Mouse (Mus musculus): Measurements from ENCODE around the gene Scrn3.
A peak's percentile ranks its signal among the peaks of the same experiment; 100 is the strongest.

Scrn3 gene

GRCm38 (mm10) chr2:73317426-73317825, 5.0 kb downstream of the Scrn3 start:
- DNase-seq (ENCODE audit: low spot score), result no peak

GRCm38 (mm10) chr2:73319218-73319617, 6.8 kb downstream of the Scrn3 start:
- no peak for DNase-seq (ENCODE audit: low spot score)

GRCm38 (mm10) chr2:73322991-73323390, 10.6 kb downstream of the Scrn3 start:
- no peak for DNase-seq (ENCODE audit: low spot score)

DNA sequence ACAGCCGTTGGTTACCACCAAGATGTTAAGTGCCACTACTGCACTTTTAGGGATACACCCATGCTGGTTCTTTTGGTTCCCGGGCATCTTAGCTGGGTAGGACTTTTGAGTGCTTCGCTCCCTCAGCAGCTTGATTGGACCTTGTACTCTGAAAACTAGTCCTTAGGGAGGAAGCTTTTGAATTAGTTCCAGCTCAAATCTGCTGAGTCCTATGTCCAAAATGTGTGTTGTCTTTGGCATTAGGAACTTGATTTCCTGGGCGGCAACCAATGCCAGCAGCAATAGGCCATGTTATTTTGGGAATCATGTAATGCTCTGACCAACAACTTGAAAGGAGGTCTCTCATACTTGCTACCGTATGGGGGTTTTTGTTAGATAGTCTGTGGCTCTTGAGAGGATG, 13.5 kb downstream of the Scrn3 start:
- DNase-seq (ENCODE audit: low spot score), result no peak

DNA sequence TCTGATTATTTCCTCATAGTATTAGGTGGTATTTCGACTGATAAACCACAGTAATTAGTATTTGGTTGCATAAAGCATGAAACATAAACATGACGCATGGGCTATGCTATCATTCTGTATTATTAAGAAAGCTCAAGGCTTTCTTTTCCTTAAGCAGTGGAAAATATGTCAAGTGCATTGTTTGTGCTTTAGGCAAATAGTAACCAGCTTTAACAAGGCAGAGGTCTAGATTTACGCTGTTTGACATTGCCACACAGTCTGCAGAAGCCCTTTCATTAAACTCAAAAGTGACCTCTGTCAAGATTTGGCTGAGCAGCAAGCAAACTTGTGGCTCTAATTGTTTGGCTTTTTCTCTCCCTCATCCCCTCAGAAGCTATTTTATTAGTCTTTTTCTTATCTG, 23.5 kb downstream of the Scrn3 start:
- DNase-seq (ENCODE audit: low spot score), result no peak

GRCm38 (mm10) chr2:73338415-73338814, 26.0 kb downstream of the Scrn3 start:
- no peak for DNase-seq (ENCODE audit: low spot score)

DNA sequence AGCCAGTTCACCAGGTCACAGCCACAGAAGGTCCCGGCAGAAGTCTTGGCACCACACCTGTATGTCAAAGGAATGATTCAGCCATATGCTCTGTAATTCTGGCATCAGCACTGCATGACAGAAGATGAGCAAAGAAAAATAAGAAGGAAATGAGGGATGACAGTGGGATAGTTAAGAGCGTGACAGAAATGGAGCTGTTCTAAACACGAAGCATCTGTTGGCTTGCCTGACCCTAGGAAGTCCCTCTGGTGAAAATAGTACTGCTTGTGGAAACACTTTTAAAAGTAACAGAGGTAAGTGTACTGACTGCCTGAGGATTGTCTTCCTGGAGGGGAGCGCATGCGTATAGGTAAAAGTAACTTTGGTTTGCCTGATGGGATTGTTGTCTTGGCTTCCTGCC, 31.3 kb downstream of the Scrn3 start:
- DNase-seq (ENCODE audit: low spot score), result no peak

- DNase-seq (ENCODE audit: low spot score), result no peak
Measured at GRCm38 (mm10) chr2:73345204-73345603, 32.8 kb downstream of the Scrn3 start.

- DNase-seq (ENCODE audit: low spot score), result peak; percentile 34
Measured at GRCm38 (mm10) chr2:73346345-73347086, 34.1 kb downstream of the Scrn3 start.

GRCm38 (mm10) chr2:73347136-73347535, 34.7 kb downstream of the Scrn3 start:
- DNase-seq (ENCODE audit: low spot score), result no peak

DNA sequence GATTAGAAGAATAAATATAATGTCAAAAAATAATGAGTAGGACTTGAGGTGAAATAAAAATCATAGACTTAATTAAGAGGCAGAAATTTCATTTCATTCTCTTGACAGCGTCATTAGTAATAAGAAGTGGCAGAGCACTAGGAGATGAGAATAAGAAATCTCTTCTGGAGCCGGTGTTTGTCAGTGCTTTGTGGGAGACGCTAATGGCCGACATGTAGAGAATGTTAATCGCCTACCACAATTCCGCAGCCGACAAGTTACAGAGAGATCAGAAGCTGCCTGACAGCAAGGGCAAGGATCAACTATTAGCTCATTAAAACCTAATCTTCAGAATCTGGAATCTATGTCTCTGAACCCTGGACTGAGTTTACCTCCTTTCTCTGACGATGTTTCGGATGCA, 35.4 kb downstream of the Scrn3 start:
- DNase-seq (ENCODE audit: low spot score), result no peak

- DNase-seq (ENCODE audit: low spot score), result no peak
Measured at GRCm38 (mm10) chr2:73348221-73348620, 35.8 kb downstream of the Scrn3 start.

DNA sequence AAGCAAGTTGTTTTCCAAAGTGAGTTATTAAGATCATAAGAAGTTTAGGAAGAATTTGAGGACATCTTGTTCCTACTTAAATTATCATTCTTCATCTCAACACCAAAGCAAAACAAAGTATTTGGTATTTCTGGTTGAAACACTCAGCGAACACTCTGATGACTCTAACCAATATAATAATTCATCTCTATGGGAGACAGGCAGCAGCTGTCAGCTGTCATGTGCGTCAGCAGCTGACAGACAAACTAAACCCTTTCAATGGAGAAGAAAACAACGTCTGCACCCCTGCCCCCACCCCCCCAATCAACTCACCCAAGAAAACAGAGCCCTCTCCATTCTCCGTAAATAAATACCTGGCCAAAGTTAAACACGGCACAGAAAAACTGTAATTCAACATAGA, 39.1 kb downstream of the Scrn3 start:
- no peak for DNase-seq (ENCODE audit: low spot score)

DNA sequence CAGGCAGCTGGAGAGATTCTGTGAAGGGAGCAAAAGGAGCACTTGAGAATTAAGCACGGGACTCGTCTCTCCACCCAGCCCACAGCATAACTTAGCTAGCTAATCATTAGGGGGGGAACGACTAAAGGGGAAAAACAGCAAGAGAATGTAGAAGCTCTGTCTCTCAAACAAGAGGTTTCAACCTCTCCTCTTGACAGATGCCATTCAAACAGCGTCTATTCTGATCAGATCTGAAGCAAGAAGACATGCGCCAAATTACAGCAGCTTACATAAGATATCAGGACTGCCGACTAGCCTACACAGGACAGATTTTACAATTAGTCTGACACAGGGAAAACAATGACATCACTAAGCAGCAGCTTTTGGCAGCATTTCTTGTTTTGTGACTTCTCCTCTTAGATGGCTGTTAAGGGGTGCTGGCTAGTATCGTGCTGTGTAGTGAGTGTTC, 39.5 kb downstream of the Scrn3 start:
- peak; percentile 75 for DNase-seq (ENCODE audit: low spot score)

- DNase-seq (ENCODE audit: low spot score), result no peak
Measured at GRCm38 (mm10) chr2:73357004-73357403, 44.6 kb downstream of the Scrn3 start.

DNA sequence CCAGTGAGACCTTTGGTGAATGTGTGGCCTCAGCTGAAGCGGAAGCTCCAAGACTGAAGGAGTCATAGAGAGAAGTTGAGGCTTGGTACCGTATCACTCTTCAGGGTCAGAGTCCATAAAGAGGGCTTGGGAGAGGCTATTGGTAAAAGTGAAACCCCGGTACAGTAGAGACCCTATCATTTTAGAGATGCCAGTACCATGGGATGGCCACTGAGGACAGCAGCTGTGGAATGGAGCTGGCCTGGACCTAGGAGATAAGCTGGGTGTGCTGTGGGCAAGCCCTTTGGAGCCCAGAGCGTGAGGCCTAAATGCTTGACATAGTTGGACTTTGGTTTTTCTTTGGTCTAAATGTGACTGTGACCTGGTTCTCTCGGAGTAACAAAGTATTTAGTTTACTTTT, 47.5 kb downstream of the Scrn3 start:
- no peak for DNase-seq (ENCODE audit: low spot score)

- no peak for DNase-seq (ENCODE audit: low spot score)
Measured at GRCm38 (mm10) chr2:73360536-73360935, 48.1 kb downstream of the Scrn3 start.

DNA sequence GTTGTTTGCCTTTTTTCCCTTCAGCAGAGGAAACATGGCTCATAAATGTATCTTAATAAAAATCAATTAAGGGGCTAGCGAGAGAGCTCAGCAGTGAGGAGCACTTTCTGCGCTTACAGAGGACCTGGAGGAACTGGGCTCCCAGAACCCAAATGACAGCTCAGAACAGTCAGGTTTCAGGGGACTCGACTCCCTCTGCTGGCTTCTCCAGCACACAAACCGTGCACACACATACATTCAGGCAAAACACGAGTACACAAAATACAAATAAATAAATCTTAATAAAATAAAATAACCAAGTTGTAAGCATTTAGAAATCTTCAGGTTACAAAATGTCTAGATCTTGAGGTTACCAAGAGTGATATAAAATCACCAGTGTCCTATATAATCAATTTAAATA, 51.0 kb downstream of the Scrn3 start:
- DNase-seq (ENCODE audit: low spot score), result no peak

DNA sequence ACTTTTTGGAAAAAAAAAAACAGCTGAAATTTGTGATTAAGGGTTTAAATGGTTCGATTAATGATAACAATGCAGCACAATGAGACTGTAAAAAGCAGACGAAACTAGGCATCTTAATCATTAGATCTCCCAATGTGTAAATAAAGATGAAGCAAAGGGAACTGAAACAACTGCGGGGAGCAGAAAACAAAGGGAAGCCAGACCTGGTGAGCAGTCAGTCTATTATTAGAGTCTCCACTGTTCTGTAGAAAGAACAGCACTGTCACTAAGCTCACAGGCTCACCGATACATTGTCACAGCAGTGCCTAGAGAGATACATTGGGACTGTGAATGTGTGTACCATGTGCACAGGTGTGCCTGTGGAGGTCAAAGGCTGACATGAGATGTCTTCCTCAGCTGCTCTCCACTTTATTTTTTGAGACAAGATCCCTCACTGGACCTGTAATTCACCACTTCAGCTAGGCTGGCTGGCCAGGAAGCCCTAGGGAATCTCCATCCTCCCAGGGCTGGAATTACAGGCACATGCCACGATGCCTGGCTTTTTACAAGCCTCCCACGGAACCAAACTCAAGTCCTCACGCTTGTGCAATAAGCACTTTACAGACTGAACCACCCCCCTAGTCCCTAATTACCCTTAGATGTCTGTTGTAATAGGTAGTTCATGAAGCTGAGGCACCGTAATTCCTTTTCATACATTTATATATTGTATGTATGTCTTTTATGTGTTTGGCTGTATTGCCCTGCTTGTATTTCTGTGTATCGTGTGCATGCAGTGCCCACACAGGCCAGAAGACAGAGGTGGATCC, 59.3 kb downstream of the Scrn3 start:
- DNase-seq (ENCODE audit: low spot score), result no peak

DNA sequence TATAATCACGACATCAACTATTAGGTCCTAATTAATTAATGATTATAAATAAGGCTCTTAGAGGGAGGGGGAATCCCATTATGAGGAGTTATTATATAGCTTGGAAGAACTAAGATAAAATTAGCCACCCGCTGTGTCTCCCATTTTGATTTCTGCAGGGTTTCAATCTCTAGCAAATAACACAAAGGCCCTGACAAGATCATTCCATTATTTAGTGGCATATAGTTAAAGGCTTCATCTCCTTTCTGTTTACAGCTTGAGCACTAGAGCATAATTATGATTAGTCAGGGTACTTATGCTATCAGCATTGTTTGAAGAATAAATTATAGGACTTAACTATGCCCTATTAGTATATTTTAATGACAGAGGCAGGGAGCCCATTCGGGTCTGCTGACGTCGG, 65.9 kb downstream of the Scrn3 start:
- DNase-seq (ENCODE audit: low spot score), result no peak

DNA sequence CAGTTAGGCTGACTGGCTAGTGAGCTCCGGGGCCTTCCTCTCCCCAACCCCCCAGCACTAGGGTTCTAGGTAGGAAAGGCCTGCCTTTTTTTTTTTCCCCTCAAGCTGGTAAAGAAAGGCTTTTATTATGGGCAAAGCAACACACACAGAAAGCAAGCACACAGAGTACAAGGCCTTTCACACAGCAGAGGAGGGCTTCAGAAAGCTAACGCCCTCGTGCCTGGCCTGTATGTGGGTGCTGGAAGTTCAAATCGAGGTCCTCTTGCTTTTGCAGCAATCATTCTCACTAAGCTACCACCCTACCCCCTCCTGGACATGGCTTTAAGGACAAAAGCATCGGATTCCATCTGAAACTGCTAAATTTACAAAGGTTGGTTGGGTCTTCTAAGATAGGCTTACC, 67.3 kb downstream of the Scrn3 start:
- no peak for DNase-seq (ENCODE audit: low spot score)

GRCm38 (mm10) chr2:73380298-73380975, 68.0 kb downstream of the Scrn3 start:
- DNase-seq (ENCODE audit: low spot score), result no peak

GRCm38 (mm10) chr2:73385172-73385571, 72.8 kb downstream of the Scrn3 start:
- DNase-seq (ENCODE audit: low spot score), result no peak

Measured in MN1 (cell line).